Mouse (Mus musculus): ENCODE results near the gene Gm4871. TPM values are rescaled to one million over a fixed set of nuclear protein-coding genes. Genes with fewer than 3 reads are reported as not detected.
"Not testable (repeated sequence)": the region's sequence is repeated elsewhere in the genome, so short reads cannot be mapped to it uniquely, and the experiment has no call there.

The Gm4871 gene
- total RNA-seq (2021), result not detected
- long read RNA-seq, experiment 1, result 0 reads
- long read RNA-seq, experiment 2, result 0 reads

GRCm38 (mm10) chr5:145032391-145032790, at the start of gene Gm4871:
Gm4871 (minus strand) TSS chr5:145032754.
- not testable (repeated sequence) for DNase-seq

- no peak for DNase-seq
Measured at GRCm38 (mm10) chr5:145081866-145082613, 49.5 kb upstream of the Gm4871 start.

GRCm38 (mm10) chr5:145075081-145075480, 42.5 kb upstream of the Gm4871 start:
- DNase-seq, result no peak

- DNase-seq, result no peak
Measured at GRCm38 (mm10) chr5:145071342-145071741, 38.8 kb upstream of the Gm4871 start.

- DNase-seq, result peak; percentile 12
Measured at GRCm38 (mm10) chr5:145069707-145070106, 37.2 kb upstream of the Gm4871 start.

- DNase-seq, result no peak
Measured at GRCm38 (mm10) chr5:145068863-145069262, 36.3 kb upstream of the Gm4871 start.

- DNase-seq, result no peak
Measured at GRCm38 (mm10) chr5:145064765-145065340, 32.3 kb upstream of the Gm4871 start.

GRCm38 (mm10) chr5:145059524-145059923, 27.0 kb upstream of the Gm4871 start:
- no peak for DNase-seq

GRCm38 (mm10) chr5:145058722-145059121, 26.2 kb upstream of the Gm4871 start:
- no peak for DNase-seq

- DNase-seq, result no peak
Measured at GRCm38 (mm10) chr5:145057907-145058306, 25.4 kb upstream of the Gm4871 start.

GRCm38 (mm10) chr5:145054187-145054586, 21.6 kb upstream of the Gm4871 start:
- DNase-seq, result not testable (repeated sequence)

- not testable (repeated sequence) for DNase-seq
Measured at GRCm38 (mm10) chr5:145042690-145043089, 10.1 kb upstream of the Gm4871 start, which contains the start of gene 1700018F24Rik. 1700018F24Rik (plus strand) TSS chr5:145042990.

GRCm38 (mm10) chr5:145041628-145042027, 9.1 kb upstream of the Gm4871 start:
- DNase-seq, result no peak

- not testable (repeated sequence) for DNase-seq
Measured at GRCm38 (mm10) chr5:145030476-145030875, 2.1 kb downstream of the Gm4871 start.

GRCm38 (mm10) chr5:145020712-145021111, 11.8 kb downstream of the Gm4871 start:
- DNase-seq, result not testable (repeated sequence)

- DNase-seq, result not testable (repeated sequence)
Measured at GRCm38 (mm10) chr5:145020254-145020653, 12.3 kb downstream of the Gm4871 start.

- DNase-seq, result not testable (repeated sequence)
Measured at GRCm38 (mm10) chr5:145016761-145017160, 15.8 kb downstream of the Gm4871 start.

- no peak for DNase-seq
Measured at GRCm38 (mm10) chr5:145014278-145014677, 18.3 kb downstream of the Gm4871 start.

GRCm38 (mm10) chr5:145008878-145009659, 23.5 kb downstream of the Gm4871 start:
- DNase-seq, result no peak

GRCm38 (mm10) chr5:145005596-145005995, 27.0 kb downstream of the Gm4871 start:
- no peak for DNase-seq

GRCm38 (mm10) chr5:145004495-145004894, 28.1 kb downstream of the Gm4871 start:
- no peak for DNase-seq

GRCm38 (mm10) chr5:145003362-145003761, 29.2 kb downstream of the Gm4871 start:
- DNase-seq, result no peak

- no peak for DNase-seq
Measured at GRCm38 (mm10) chr5:144998491-144998890, 34.1 kb downstream of the Gm4871 start.

Data from gastrocnemius, postnatal 25 days (tissue).